Mouse (Mus musculus) adrenal gland, adult 2 months (tissue): Measurements from ENCODE around the gene Rplp1. TPM values are rescaled to one million over a fixed set of nuclear protein-coding genes. Genes with fewer than 3 reads are reported as not detected.

Source experiments
- DNase-seq: peaks from one replicate; pipeline ENCODE4 v3.0.0; 2021
- polyA plus RNA-seq: library from polyadenylated mRNA; depleted of rRNA; stranded (reverse); fragments of >200 nt; gene quantifications from 2 replicates; pipeline ENCODE4 v1.2.3, GENCODE M21; 2012
- total RNA-seq, 2 experiments: library from RNA; stranded (reverse); gene quantifications; 2 replicates each; pipeline ENCODE4 v1.2.3; 2021

The Rplp1 gene
- total and polyA plus RNA-seq, 3 experiments, result 2,277 to 12,163 (median 2,466) TPM

GRCm38 (mm10) chr9:61911300-61912128 lies 2.8 kb downstream of the Rplp1 start:
- no peak for DNase-seq

- DNase-seq, result no peak
These were observed 3.7 kb downstream of the Rplp1 start for GRCm38 (mm10) chr9:61910526-61911256.

GRCm38 (mm10) chr9:61909633-61910032 lies 4.7 kb downstream of the Rplp1 start:
- DNase-seq, result no peak

GRCm38 (mm10) chr9:61908832-61909407 lies 5.4 kb downstream of the Rplp1 start:
- DNase-seq, result no peak

- no peak for DNase-seq
These were observed 6.0 kb downstream of the Rplp1 start for GRCm38 (mm10) chr9:61908341-61908740.

- DNase-seq, result no peak
These were observed 6.6 kb downstream of the Rplp1 start for GRCm38 (mm10) chr9:61907621-61908295.

- DNase-seq, result peak; percentile 36
These were observed 7.4 kb downstream of the Rplp1 start for GRCm38 (mm10) chr9:61906912-61907311.

- DNase-seq, result no peak
These were observed 8.8 kb downstream of the Rplp1 start for GRCm38 (mm10) chr9:61905576-61905975.

- DNase-seq, result no peak
These were observed 10.1 kb downstream of the Rplp1 start for GRCm38 (mm10) chr9:61904201-61904600.

- DNase-seq, result no peak
These were observed 11.9 kb downstream of the Rplp1 start for GRCm38 (mm10) chr9:61902445-61902844.

- DNase-seq, result no peak
These were observed 12.8 kb downstream of the Rplp1 start for GRCm38 (mm10) chr9:61901574-61901973.

- peak; percentile 80 for DNase-seq
These were observed 14.5 kb downstream of the Rplp1 start for GRCm38 (mm10) chr9:61899804-61900203.

- peak; percentile 83 for DNase-seq
These were observed 15.9 kb downstream of the Rplp1 start for GRCm38 (mm10) chr9:61898401-61898800.

GRCm38 (mm10) chr9:61895014-61895413 lies 19.3 kb downstream of the Rplp1 start:
- peak; percentile 32 for DNase-seq

- no peak for DNase-seq
These were observed 24.5 kb downstream of the Rplp1 start for GRCm38 (mm10) chr9:61889855-61890254.

- no peak for DNase-seq
These were observed 26.5 kb downstream of the Rplp1 start for GRCm38 (mm10) chr9:61887661-61888379.

GRCm38 (mm10) chr9:61885964-61886363 lies 28.4 kb downstream of the Rplp1 start:
- DNase-seq, result no peak

- DNase-seq, result no peak
These were observed 29.4 kb downstream of the Rplp1 start for GRCm38 (mm10) chr9:61884936-61885335.

GRCm38 (mm10) chr9:61884375-61884774 lies 30.0 kb downstream of the Rplp1 start:
- DNase-seq, result no peak

- DNase-seq, result no peak
These were observed 32.2 kb downstream of the Rplp1 start for GRCm38 (mm10) chr9:61882179-61882578.

GRCm38 (mm10) chr9:61878889-61879288 lies 35.5 kb downstream of the Rplp1 start:
- peak; percentile 55 for DNase-seq
